Mouse (Mus musculus) stomach, postnatal 0 days (tissue): Measurements from ENCODE around the gene Nprl3. TPM values are rescaled to one million over a fixed set of nuclear protein-coding genes. Genes with fewer than 3 reads are reported as not detected.

Experiments used
- ATAC-seq: fragments of 200-750 bp; cut with Nextera tagmentation; 2 replicates; pipeline ENCODE4 v1.8.0; 2017; ENCODE audit not compliant: low FRiP score, low TSS enrichment
- DNase-seq: peaks from one replicate; pipeline ENCODE4 v3.0.0-alpha.2; 2016; ENCODE audit warnings: low spot score
- H3K27ac ChIP-seq: fragments of 300-500 bp; sonication (generic); replicated peaks from 2 replicates; pipeline ENCODE4 v1.5.1; 2014; ENCODE audit warnings: mild to moderate bottlenecking, control low read depth
- H3K27me3 ChIP-seq: fragments of 300-500 bp; sonication (generic); 2 replicates; pipeline ENCODE4 v1.6.1; 2014; ENCODE audit warnings: low read length; ENCODE audit not compliant: control insufficient read depth, insufficient read depth
- H3K36me3 ChIP-seq: fragments of 300-500 bp; sonication (generic); 2 replicates; pipeline ENCODE4 v1.6.1; 2014; ENCODE audit warnings: low read length, mixed read lengths; ENCODE audit not compliant: control insufficient read depth, insufficient read depth
- H3K4me1 ChIP-seq: fragments of 300-500 bp; sonication (generic); replicated peaks from 2 replicates; pipeline ENCODE4 v1.6.1; 2014; ENCODE audit warnings: antibody characterized with exemption; ENCODE audit not compliant: control insufficient read depth, insufficient read depth
- H3K4me2 ChIP-seq: fragments of 300-500 bp; sonication (generic); replicated peaks from 2 replicates; pipeline ENCODE4 v1.6.1; 2014; ENCODE audit warnings: low read depth, mild to moderate bottlenecking, control low read depth, moderate library complexity
- H3K4me3 ChIP-seq: fragments of 300-500 bp; sonication (generic); 2 replicates; pipeline ENCODE4 v1.5.1; 2014; ENCODE audit warnings: low read depth, low read length, control low read depth
- H3K9ac ChIP-seq: fragments of 300-500 bp; sonication (generic); 2 replicates; pipeline ENCODE4 v1.6.1; 2014; ENCODE audit warnings: mild to moderate bottlenecking, low read length, control low read depth, mixed read lengths
- H3K9me3 ChIP-seq: fragments of 300-500 bp; sonication (generic); 2 replicates; pipeline ENCODE4 v1.6.1; 2016; ENCODE audit warnings: low read length; ENCODE audit not compliant: control insufficient read depth
- CTCF ChIP-seq: IDR thresholded peaks from 2 replicates; pipeline ENCODE4 v1.5.1; 2016; ENCODE audit warnings: antibody characterized with exemption, low read depth, mild to moderate bottlenecking, moderate library complexity
- EP300 ChIP-seq: optimal IDR thresholded peaks from 2 replicates; pipeline ENCODE3; 2016; ENCODE audit warnings: antibody characterized with exemption
- WGBS: fragments of 180-500 bp; shearing (Covaris S2); extraction: QIAGEN DNeasy Blood & Tissue Kit; methylation state at CpG from one replicate; pipeline ENCODE4 v1.1.7; 2014; 5-methylcytosine and 5-hydroxymethylcytosine counted together
- polyA plus RNA-seq: library from polyadenylated mRNA; unstranded; fragments of >200 nt; fragmentation: Nextera tagmentation; extraction: Ambion mirVana; gene quantifications from 2 replicates; pipeline ENCODE4 v1.2.1, GENCODE M21; 2015

Gene Nprl3
- polyA plus RNA-seq, 1 experiment from 2014 or later = 28.2 TPM

DNA sequence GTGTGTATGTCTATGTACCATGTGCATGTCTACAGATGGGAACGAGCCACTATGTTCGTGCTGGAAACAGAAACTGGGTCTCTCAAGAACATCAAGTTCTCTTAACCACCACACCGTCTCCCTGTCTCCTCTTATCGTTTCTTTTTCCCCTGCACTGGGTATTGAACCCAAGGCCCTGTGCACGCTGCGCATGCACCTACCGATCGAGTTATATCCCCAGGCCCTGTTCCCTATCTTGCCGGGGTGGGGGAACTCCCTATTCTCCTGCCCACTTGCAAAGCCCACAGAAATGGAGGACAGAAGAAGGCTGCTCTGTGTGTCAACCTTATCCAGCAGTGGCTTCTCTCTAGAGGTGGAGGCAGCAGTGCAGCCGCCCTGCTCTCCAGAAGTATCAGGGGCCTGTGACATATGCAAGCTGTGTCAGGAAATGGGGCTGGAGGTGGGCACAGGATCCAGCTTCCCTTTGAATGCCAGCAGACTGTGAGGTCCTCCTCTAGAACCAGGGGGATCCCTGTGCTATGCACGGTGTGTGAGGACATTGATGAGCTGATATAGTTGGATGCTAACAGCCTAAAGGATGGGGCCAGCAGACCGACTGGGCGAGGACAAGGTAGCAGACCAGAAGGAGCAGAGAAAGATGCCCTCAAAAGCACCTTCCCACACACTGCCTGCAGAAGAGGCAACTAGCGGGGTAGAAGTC is 69.1 kb downstream of the Nprl3 start:
- no peak overlapping the region for H3K27ac ChIP-seq
- TF ChIP-seq EP300 (no peak), CTCF (no peak)
- no peaks in the 10 kb centered on the region for H3K9me3 ChIP-seq
- ATAC-seq = no peak
- no peak overlapping the region for H3K9ac ChIP-seq
- no peaks in the 10 kb centered on the region for H3K4me1 ChIP-seq
- no peak for DNase-seq
- H3K4me2 ChIP-seq = no peak overlapping the region
- no peaks in the 10 kb centered on the region for H3K27me3 ChIP-seq
- WGBS = 73% methylated on average over 14 of the region's 14 CpGs
- H3K4me3 ChIP-seq = no peak overlapping the region
- no peaks in the 10 kb centered on the region for H3K36me3 ChIP-seq

DNA sequence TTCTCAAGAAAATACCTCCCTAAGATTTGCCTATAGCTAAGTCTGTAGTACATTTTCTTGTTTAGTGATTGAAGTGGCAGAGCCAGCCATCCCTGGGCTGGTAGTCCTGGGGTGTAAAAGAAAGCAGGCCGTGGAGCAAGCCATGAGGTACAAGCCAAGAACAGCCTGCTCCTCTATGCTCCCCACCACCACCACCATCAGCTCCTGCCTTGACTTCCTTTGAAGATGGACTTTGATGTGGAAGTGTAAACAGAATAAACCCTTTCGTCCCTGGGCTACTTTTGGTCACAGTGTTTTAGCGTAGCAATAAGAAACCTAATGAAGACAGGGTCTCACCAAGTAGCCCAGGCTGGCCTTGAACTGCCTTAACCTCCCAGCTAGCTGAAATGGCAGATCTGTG is 69.7 kb downstream of the Nprl3 start:
- Histone ChIP-seq H3K9ac (no peak overlapping the region), H3K27me3 (no peaks in the 10 kb centered on the region), H3K4me3 (no peak overlapping the region), H3K36me3 (no peaks in the 10 kb centered on the region), H3K27ac (no peak overlapping the region), H3K9me3 (no peaks in the 10 kb centered on the region), H3K4me1 (no peaks in the 10 kb centered on the region), H3K4me2 (no peak overlapping the region)
- ATAC-seq (no peak), DNase-seq (no peak)
- 50% methylated on average over 3 of the region's 3 CpGs for WGBS
- TF ChIP-seq EP300 (no peak), CTCF (no peak)

DNA sequence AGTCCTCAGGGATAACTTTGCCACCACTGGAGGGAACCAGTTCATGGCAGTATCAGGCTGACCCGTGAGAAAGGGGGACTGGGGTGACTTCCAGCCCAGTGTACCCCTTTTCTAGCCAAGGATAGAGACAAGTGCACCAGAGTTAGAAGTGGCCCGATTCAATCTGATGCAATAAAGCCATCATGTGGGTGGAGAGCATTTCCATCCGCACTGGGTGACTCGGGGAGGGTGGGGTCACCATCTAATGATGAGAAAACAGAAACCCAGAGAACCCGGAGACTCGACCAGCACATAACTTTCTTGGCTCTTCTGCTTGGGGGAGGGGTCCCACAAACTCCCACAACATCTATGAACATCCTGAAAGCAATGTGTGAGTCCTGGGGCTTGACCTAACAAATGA is 70.8 kb downstream of the Nprl3 start:
- H3K4me3 ChIP-seq = no peak overlapping the region
- no peaks in the 10 kb centered on the region for H3K36me3 ChIP-seq
- H3K9ac ChIP-seq = no peak overlapping the region
- DNase-seq = no peak
- H3K9me3 ChIP-seq = no peaks in the 10 kb centered on the region
- no peak for ATAC-seq
- H3K4me1 ChIP-seq = no peaks in the 10 kb centered on the region
- 58% methylated on average over 6 of the region's 6 CpGs for WGBS
- no peak overlapping the region for H3K27ac ChIP-seq
- TF ChIP-seq EP300 = no peak
- TF ChIP-seq CTCF = no peak
- no peaks in the 10 kb centered on the region for H3K27me3 ChIP-seq
- H3K4me2 ChIP-seq = no peak overlapping the region

- WGBS = 35% methylated on average over 11 of the region's 11 CpGs
- ATAC-seq = 0 out of 2 replicates have a peak, but pooled peaks have one; percentile 19
- DNase-seq = no peak
These were observed 71.5 kb downstream of the Nprl3 start for GRCm38 (mm10) chr11:32195867-32196540.

DNA sequence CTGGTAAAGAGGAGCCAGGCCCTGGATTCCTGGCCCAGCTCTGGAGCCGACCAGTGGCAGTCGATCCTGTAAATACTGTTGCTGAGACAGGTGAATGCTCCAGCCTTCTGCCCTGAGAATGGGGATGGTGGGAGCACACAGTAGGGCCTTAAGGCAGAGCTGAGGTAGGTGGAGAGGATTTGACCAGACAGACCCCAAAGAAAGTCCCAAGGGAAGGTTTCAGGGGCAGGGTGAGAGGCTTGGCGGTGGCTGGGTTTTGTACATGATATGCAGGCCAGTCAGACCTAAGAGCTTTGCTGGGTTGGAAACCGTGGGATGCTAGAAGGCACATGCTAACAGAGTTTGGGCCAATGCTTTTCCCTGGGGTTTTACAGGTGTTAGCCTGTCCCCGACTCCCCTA is 72.9 kb downstream of the Nprl3 start:
- ATAC-seq (no peak), DNase-seq (no peak)
- Histone ChIP-seq H3K4me1 (no peaks in the 10 kb centered on the region), H3K4me2 (no peak overlapping the region), H3K9me3 (no peaks in the 10 kb centered on the region), H3K4me3 (no peak overlapping the region), H3K27ac (no peak overlapping the region), H3K27me3 (no peaks in the 10 kb centered on the region), H3K36me3 (no peaks in the 10 kb centered on the region), H3K9ac (no peak overlapping the region)
- TF ChIP-seq EP300 (no peak), CTCF (no peak)
- WGBS = 72% methylated on average over 5 of the region's 5 CpGs

More at GRCm38 (mm10) chr11:32195867-32196540, 71.5 kb downstream of the Nprl3 start:
- Histone ChIP-seq H3K9me3 (no peaks in the 10 kb centered on the region), H3K27ac (no peak overlapping the region), H3K36me3 (no peaks in the 10 kb centered on the region), H3K9ac (no peak overlapping the region), H3K27me3 (no peaks in the 10 kb centered on the region), H3K4me2 (no peak overlapping the region), H3K4me3 (no peak overlapping the region), H3K4me1 (no peaks in the 10 kb centered on the region)
- no peak for TF ChIP-seq EP300
- no peak for TF ChIP-seq CTCF

GRCm38 (mm10) chr11:32194086-32194485 is 73.4 kb downstream of the Nprl3 start:
- Histone ChIP-seq H3K9me3 (no peaks in the 10 kb centered on the region), H3K4me3 (no peak overlapping the region), H3K27ac (no peak overlapping the region), H3K27me3 (no peaks in the 10 kb centered on the region), H3K9ac (no peak overlapping the region), H3K4me1 (no peaks in the 10 kb centered on the region), H3K4me2 (no peak overlapping the region), H3K36me3 (no peaks in the 10 kb centered on the region)
- DNase-seq (no peak), ATAC-seq (no peak)
- TF ChIP-seq CTCF (no peak), EP300 (no peak)
- 82% methylated on average over 10 of the region's 10 CpGs for WGBS
